Mouse (Mus musculus) spleen, postnatal 36 days (tissue): ENCODE results near the gene Gigyf1.

Source experiments
- DNase-seq, 2 experiments: peaks; one replicate each; pipeline ENCODE4 v3.0.0; 2022; ENCODE audit warnings: low spot score in 2 of 2, mixed read lengths in 1 of 2

Gigyf1 gene

GRCm38 (mm10) chr5:137570691-137571586 is 52.6 kb downstream of the Gigyf1 start:
- peak; percentile 52 to 70 for DNase-seq

GRCm38 (mm10) chr5:137574470-137574901 is 56.1 kb downstream of the Gigyf1 start:
- DNase-seq = no peak
